Comparison of ENCODE assay signal across 11 mouse cellular contexts in genomic region chr19:40859555-40859954, GRCm38 (mm10). TPM values are rescaled to one million over a fixed set of nuclear protein-coding genes. Genes with fewer than 3 reads are reported as not detected.
DNase-seq lines count a peak whose midpoint lies in the region; ATAC-seq lines count a peak whose summit lies in the region.
"Had no signal": no experiment of that assay in that cellular context is flagged by ENCODE, and none has a peak within 500 bp of the region (broad histone marks: within the 10 kb centered on the region; RNA-seq: fewer than 3 reads in every experiment).

No protein-coding gene starts in this region.

- DNase-seq in cerebellum, postnatal 14 days, result peak; percentile 76 to 83
- no peak for DNase-seq in cerebellum, postnatal 4 days (ENCODE audit: low spot score in 2 of 2)
- DNase-seq in heart, adult 8-10 months (ENCODE audit: low spot score), result peak; percentile 37
- no peak for DNase-seq in heart, postnatal 25 days (ENCODE audit: low spot score)
- DNase-seq in NIH3T3 (ENCODE audit: low read depth), result peak; percentile 24
- DNase-seq in heart, postnatal 36 days, result peak; percentile 12 to 23
- no peak for DNase-seq in layer of hippocampus, postnatal 36 days
- DNase-seq: gastrocnemius, postnatal 36 days; layer of hippocampus, adult 9-11 months; liver, postnatal 0 days had no signal

- intact Hi-C loops in heart, postnatal 25 days (cut with DNase I), result no loop called here
- intact Hi-C loops in heart, postnatal 36 days (cut with DNase I), result no loop called here

- no peak for ATAC-seq in megakaryocyte, adult 5-6 weeks (ENCODE audit: poor library complexity, severe bottlenecking)
- ATAC-seq: liver, postnatal 0 days had no signal

RNA-seq across cellular contexts. Expression of gene Ccnj, which starts 28.5 kb away (rescaled TPM):
- 1 to 10 TPM; 3.9 to 4.6 (median 4.0) TPM for total RNA-seq in heart, adult 8-10 months (2022)
- total RNA-seq in heart, postnatal 25 days (2021), result 1 to 10 TPM; 5.2 to 5.3 TPM
- total RNA-seq in heart, postnatal 36 days (2021), result 1 to 10 TPM; 4.1 to 5.1 TPM
- total RNA-seq in layer of hippocampus, postnatal 36 days (2021), result 1 to 10 TPM; 7.8 to 7.9 TPM
- 1.7 and 3.6 TPM in 2 replicates for total RNA-seq in megakaryocyte, adult 5-6 weeks (2015)
- 3.8 and 7.4 TPM in 2 replicates for total RNA-seq in megakaryocyte, adult 5-6 weeks (2017)

RNA-seq across cellular contexts. Expression of gene Zfp518a, which starts 35.0 kb away (rescaled TPM):
- 1 to 10 TPM; 6.7 to 7.6 (median 7.3) TPM for total RNA-seq in heart, adult 8-10 months (2022)
- total RNA-seq in heart, postnatal 25 days (2021), result 1 to 10 TPM; 7.5 to 7.9 TPM
- total RNA-seq in heart, postnatal 36 days (2021), result 1 to 10 TPM; 6.7 to 7.9 TPM
- total RNA-seq in layer of hippocampus, postnatal 36 days (2021), result 1 to 10 TPM; 8.1 to 8.2 TPM
- 21.4 and 30.3 TPM in 2 replicates for total RNA-seq in megakaryocyte, adult 5-6 weeks (2015)
- total RNA-seq in megakaryocyte, adult 5-6 weeks (2017), result 24.7 and 31.4 TPM in 2 replicates

Comparison
In these comparisons a context has a peak if more than half of its experiments do, and no peak if none do; other contexts are left out.
1. DNase-seq: peak in cerebellum, postnatal 14 days (2 of 2), heart, adult 8-10 months (single experiment), NIH3T3 (single experiment) and heart, postnatal 36 days (2 of 2); none in cerebellum, postnatal 4 days (0 of 2), heart, postnatal 25 days (single experiment) and layer of hippocampus, postnatal 36 days (0 of 2).